Mouse (Mus musculus): ENCODE measurements around the gene Lama2. TPM values are rescaled to one million over a fixed set of nuclear protein-coding genes. Genes with fewer than 3 reads are reported as not detected.

Lama2 gene
- under 1 TPM in 1 of 2 experiments, not detected in 1; 0.13 TPM for polyA plus RNA-seq (2017; shearing (Covaris generic))

DNA sequence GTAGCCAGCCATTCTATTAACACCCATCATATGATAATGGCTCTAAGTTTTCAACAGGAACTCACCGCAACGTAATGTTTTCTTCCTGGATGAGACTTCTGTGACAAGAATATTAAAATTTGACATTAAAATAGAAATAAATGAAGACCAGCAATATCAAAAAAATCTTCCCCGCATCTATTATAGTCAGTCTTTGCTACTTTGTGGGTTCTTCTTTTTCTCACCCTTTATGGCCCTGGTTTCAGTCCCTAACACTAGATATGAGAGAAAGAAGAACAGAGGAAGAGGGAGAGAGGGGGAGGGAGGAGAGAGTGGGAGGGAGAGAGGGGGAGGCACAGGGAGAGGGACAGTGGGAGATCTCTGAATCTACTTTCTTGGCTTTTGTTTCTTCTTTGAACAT is at the start of gene Lama2:
TSS of gene Lama2 (minus strand) at position 101 of the 400 bp plus-strand sequence.
- no peak for ATAC-seq

DNA sequence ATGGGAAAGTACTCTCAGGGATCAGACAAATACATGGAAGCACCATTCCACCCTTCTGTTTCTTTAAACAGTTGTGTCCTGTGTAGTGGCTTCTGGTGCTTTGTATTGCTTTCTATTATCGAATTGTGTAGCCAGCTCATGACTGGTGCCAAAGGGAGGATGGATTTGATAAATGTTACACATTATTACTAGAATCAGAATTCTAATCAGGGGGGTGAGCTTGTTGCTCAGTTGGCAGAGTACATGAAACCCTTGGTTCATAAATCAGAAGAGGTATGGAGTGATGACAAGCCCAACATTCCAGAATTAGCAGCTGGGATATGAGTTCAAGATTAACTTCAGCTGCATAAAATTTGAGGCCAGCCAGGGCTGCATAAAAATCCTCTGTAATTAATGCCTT is 44.8 kb upstream of the Lama2 start:
- ATAC-seq = no peak

DNA sequence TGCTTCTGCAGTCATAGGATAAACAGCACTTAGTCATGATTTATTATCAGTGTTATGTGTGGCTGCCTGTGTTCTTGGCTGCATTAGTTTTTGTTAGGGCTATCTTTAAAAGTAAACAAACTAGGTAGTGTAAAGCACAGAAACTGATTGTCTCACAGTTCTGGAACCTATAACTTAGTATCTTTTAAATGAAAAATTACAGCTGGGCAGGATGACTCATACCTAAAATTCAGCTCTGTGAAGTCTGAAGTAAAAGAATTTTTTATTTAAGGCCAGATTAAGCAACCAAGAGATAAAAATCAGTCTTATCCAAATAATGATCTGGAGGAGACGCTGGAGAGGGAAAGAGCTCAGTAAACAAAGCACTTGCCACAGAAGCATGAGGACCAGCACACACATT is 43.8 kb upstream of the Lama2 start:
- no peak for ATAC-seq

DNA sequence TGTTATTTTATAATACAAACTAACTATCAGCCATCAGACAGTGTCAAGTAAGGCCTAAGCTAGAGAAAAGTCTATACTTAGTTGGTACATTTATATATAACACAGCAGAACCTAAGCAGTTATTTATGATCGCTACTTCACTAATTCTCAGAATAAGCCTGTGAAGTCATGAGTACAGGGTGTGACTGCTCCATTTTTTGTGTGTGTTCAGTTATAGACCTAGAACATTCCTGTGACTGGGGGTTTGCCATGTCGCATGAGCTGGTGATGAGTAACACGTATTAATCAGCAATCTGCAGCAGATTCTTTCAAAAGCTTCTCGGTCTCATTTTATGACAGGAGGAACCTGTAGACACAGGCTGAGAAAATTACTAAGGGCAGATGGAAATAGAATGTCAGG is 34.6 kb upstream of the Lama2 start:
- ATAC-seq = no peak

DNA sequence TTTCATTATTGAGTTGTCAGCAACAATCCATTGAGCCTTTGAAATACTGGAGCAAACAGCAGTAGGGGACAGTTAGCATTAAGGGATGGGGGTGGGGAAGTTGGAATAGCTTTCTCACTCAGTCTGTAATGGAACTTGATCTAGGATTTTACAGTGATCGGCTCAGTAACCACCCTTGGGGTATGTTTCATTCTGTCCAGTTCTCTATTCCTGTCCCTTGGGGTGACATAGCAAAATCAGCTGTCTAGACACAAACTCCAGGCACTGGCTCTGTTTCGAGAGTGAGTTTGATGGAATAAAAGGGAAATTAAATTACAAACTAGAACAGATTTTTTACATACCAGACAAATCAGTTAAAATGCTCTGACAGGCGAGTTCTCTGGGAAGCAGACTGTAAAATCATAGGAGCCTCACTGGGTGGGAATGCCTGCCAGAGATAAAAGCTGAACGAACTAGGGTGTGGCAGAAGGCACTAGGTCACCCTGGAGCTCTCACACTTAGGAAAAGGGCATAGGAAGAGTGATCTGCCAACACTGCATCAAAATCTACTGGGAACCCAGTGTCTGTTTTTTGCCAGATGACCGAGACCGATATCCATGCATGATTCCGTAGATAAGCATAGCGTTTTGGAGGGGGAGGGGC is 33.3 kb upstream of the Lama2 start:
- ATAC-seq = no peak

DNA sequence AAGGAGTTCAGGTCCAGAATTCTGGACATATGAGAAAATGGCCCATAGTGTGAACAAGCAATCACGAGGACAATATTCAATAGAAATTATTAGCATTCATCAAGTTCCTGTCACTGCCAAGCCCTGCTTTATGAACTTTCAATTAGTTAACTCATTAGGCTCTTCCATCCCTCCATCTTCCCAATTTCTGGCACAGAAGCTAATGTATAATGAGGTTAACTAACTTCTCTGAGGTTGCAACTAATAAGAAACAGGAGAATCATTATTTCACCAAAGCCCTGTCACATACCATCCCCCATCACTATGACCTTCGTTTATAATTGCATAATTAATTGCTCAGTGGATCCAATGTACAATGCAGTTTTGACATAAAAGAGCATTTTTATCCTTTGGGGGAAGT is 16.2 kb upstream of the Lama2 start:
- ATAC-seq = no peak

DNA sequence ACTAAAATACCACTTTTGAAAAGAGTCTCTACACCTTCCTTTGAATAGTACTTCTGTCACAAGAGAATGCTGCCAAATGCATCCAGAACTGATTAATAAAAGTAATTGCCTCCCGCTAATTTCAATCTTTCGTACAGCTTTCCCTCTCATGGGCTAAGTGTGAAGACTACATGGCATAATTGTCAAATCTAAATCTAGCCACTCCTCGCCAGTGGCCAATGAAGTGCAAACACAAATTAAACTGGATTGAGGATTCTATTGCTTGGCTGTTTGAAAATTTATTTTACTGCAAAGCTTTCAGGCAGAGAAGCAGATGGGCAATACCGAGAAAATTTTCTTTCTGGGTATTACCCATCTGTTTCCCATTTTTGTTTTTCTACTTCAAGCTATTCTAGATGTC is 11.4 kb upstream of the Lama2 start:
- no peak for ATAC-seq

DNA sequence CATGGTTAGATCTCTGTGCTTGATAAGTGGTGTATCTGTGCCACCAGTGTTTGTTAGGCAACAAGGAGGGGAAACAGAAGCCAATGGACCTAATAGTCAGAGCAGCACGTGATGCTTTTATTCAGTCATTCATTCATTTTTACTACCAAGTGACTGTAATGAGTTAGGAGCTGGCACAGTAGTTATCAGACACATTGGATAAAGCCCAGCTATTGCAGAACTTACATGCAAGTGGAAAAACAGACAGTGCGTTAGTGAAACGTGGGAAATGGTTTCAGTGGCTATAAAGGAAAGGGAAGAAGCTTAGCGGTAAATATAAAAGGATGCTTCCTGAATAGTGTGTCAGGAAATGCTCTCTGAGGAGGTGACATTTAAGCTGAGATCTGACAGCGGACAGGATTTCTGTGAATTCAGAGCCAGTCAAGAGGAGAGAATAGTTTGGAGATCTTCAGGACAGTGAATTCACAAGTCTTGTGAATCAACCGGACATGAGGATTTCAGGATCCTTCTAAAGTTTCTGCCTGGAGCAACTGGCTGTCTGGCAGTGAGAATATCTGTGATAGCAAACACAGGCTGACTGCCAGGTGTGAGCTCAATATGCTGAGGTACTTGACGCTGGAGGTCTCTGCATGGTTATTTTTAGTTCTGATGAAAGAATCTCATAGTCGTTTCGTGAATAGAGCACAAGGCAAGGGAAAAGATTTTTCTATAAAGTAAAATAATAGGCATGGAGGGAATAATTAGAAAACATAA is 2.3 kb upstream of the Lama2 start:
- no peak for ATAC-seq

DNA sequence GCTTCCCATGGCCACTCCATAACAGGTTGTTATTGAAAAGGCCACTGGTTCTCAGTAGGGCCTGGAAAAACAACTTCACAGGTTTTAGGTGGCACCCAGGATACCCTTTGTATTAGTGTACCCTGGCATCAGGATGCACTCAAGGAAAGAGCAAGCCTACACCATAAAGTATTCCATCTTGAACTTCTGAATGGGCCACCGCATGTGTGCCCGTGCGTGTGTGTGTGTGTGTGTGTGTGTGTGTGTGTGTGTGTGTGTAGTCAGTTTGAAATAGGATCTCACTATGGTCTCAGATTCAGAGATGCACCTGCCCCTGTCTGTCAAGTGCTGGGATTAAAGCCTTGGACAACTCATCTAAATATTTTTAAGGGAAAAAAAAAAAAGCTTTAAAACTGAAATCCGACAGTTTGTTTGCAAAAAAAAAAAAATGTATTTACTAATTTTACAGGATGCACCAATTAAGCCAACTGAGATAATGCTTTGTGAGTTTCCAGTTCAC is 2.0 kb downstream of the Lama2 start:
- no peak for ATAC-seq

DNA sequence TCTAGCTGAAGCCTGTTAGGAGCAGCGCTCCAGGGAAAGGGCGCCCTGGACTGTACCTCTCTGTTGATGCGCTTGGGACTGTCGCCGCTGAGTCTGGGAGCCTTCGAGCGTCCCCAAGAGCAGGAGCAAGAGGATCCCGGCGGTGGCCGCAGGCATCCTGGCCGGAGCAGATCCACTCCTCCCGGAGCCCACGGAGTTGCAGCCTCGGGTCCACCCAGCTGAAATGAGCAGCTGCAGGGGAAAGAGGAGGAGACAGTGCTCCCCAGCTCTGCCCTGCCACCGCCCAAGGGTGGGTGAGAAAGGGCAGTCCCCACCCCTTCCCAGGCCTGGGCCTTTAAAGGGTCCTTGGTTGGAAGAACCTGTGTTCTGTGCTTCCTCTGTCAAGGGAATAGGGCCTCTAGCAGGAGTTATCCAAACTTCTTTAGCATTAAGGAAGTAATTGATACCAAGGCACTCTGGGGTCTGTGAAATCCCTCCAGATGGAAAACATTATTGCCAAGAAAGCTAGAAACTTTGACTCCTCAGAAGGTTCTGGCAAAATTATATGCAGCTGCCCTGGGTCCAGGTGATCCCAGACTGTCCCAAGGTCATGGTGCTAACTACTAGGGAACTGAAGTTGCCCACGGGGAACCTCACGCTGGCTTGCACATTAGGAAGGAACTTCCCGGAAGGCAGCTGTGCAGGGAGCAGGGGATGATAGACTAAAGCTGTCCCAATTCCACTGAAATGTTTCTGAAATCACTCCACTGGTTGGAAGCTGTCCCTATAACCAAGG is 2.7 kb downstream of the Lama2 start:
- no peak for ATAC-seq

DNA sequence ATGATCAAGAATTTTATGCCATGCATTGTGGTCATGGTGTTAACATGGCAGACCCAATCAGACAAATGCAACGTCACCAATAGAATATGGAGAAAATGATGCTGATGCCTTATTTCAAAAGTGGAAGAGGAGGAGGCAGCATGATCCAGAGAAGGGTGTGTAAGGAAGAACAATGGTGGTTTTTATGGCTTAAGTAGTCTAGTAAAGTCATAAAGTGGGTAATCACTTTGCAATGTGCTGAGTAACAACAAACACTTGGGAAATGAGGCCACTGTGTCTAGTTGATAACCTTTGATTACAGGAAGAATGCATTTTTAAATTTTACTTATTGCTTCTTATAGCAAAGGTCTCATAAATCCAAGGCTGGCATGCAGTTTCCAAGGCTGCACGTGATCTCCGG is 23.9 kb downstream of the Lama2 start:
- ATAC-seq = no peak

DNA sequence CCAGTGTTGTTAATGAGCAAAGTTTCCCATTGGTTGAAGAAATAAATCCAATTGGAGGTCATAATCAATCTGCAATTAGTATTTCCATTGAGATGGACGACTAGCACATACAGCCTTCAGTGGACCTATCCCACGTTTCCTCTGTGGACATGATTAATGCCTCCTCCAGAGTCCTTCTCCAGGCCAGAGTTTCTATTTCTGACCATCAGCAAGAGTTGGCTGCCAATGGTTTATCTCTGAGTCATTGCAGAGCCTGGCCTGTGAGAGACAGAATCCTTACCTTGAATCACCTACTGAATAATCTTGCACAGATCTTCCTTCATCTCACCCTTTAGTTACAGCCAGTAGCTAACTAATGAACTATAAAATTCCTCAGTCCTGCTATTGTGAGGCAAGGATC is 86.3 kb downstream of the Lama2 start:
- no peak for ATAC-seq

DNA sequence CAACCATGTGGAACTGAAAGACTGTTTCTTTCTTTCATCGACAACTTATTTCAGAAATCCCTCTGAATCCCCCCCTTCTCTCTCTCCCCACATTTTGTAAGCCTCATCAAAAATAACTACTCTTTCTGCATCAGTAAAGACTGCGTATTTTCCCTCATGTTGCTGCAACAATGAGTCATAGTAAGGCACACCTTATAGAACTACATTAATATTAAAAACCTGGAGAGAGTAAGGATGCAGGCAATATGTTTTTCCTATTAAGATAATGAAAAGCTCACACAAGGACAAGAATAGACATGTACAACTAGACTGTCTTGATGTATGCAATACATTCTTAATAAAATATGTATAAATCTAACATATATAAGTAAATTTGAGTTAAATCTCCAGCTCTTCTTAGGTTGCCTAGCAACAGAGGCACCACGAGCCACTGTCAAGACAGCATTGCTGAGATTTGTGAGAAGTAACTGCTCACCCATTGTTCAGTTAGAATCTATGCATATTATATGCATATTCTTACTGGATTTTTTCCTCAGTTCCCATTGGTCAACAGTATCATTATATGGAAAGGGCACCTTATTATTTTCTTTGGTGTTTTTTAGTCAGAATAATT is 110.6 kb downstream of the Lama2 start:
- no peak for ATAC-seq

DNA sequence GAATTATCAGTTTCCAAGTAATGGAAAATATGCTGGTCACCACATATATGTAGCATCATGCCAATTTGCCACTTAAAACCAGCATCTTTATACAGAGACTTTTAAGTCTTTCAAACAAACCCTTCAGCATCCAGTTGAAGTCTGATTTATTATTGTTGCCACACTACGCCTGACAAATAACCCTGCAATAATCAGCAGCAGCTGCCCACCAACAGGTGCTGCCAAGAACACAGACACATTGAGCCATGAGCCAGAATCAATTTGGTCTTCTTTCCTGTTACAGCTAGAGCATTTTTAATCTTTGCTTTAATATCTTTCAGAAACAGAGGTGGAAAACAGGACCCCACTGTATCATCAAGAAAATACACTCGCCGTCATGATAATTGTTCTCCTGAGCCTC is 118.7 kb downstream of the Lama2 start:
- ATAC-seq = no peak

DNA sequence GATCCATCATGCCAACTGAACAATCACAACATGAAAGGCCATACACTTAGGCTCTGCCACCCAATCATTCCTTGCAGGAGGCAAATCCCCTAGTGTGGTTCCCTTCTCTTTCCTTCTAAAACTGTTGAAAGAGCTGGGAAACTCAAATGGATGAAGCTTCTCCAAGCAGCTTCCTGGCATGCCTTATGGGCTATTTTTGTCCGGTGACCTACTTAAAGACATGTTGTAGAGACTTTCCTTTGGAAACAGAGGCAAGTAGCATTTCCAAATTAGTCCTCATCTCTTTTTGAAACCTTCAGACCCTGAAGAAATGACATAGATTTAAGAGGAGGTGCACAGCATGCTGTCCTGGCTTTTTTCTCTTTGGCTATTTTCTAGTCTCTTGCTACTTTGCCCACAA is 131.1 kb downstream of the Lama2 start:
- ATAC-seq = no peak

DNA sequence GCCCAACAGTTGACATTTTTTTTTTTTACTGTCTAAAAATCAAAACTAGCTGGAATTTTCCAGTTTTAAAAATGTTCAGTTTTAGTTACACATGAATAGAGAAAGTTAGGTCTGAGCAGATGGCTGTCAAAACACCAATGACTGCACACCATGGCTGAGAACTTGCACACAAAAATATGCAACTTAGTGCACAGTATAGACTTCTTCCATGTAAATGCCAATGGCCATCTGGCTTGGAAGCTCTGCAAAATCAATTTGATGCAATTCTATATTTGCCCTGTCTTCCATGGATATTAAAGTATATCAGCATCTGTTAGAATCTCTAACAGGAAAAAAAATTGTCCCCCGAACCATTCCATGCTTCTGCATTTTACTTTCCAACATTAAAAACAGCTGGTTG is 135.5 kb downstream of the Lama2 start:
- ATAC-seq = no peak

DNA sequence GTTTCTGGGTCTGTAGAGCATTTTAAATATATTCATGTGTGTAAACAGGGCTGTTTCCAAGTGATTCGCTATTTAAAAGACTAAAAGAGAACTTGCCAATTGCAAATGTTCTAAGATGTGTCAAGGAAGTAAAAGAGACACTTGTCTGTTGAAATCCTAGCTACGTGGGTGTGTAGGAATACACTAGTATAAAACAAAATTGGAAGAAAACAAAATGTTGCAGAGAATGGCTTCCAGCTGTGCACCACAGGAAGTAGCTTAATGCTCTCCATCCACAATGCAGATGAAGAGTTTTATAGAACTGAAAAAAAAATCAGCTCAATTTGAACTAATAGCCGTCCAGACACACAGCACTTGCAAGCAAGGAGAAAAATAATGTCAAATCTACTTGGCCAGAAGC is 144.0 kb downstream of the Lama2 start:
- no peak for ATAC-seq

DNA sequence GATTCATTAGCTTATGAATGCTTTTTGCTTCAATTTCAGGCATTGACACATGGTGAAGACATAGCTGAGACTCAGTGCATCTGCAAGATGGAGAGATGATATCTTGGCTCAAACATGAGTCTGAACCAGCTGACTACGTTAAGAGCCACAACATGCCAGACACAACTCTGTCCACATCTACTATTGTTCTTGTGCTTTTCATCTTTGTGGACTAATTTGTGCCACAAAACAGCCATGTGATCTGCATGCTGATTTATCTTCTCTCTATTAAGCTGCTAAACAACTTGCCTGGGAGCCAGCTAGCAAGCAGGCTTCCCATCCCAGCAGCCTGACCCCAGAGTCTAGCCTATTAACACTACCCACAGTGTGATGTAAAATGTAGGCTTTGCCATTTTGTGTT is 151.3 kb downstream of the Lama2 start:
- ATAC-seq = no peak

DNA sequence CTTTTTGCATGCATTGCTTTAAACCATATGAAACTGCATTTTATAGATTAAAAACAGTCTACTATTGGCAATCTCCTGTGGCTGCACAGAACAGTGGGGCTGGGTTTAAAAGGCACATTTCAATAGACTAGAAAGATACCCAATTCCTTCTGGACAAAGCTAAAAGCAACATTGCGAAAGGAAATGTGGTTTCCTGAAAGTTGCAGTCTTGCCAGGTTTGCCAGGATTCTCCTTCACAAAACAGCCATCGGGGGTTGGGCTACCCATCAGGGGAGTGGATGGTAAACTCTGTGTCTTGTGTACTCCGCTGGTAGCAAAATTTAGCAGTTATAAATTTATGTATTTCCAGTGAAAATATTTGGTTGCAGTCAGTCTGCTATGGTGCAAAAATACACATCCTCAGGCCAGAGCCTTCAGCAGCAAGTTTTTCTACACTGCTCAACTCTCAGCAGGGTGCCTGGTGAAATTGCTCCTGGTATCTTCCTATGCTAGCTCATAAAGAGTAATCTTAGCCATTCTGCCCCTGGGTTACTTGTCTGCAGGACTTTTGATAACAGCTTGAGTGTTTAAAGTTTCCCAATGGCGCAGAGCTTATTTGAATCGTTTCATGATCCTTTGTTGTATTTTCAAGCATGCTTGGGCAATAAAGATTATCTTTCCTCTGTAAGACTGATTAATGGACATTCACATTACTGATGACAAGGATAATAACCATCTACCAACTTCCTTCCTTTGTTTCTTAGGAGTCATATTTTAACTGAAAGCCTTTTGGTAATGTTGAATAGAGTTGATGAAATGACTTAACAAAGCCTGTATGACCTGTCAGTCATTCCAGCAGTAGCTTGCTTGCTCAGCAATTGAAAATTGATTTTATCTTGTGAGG is 205.7 kb downstream of the Lama2 start:
- no peak for ATAC-seq

DNA sequence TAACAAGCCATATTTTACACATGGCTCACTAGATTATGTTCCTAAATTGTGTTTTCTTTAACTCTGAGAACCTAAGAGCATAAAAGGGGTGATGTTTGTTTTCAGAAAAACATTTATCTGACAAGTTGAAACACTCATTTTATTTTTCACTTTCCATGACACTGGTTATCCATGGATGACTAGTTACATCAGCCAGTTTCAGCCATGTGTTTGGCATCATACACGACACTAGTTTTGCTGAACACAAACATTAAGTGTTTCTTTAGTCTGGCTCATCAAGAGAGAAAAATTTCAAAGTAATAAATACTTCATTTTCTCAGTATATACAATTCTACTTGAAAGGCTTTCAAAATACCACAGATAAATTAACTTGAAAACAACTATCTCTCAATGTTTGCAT is 228.8 kb downstream of the Lama2 start:
- no peak for ATAC-seq

DNA sequence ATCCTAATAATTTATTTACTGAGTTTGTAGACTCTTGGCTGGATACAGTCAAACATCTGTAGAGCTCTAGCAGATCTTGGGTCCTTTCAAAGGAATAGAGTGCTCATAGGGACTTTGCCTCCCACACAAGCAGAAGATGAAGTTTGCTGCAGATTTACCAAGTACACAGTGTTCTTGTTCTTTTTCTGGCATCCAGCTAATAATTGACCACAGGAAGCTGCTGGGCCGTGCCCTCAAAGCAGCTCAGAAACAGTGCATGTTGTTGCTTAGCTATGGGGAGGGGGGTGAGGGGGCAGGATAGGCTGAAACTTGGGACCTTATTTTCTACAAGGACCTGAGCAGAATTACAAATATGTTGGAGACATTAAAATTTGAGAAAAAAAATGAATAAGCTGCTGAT is 232.0 kb downstream of the Lama2 start:
- no peak for ATAC-seq

DNA sequence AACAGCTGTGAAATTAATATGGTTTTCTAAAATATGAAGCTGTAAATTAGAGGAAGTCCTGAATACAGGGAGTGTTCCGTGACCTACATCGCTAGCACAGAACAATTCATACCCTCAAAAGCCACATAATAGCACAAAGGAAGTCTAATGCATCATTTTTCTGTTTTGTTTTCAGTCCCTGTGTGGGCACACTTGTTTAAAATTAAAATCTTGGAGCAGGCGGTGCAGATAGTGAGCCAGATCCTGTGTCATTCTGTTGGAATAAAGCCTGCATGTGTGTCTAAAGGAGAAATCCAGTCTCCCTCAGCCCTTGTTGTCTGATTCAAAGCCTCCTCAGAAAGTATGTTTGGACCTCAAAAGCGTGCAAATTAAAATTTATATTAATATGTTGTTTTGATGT is 234.9 kb downstream of the Lama2 start:
- ATAC-seq = no peak

Measured in CD4-positive, CD25-positive, alpha-beta regulatory T cell, adult 4 months (primary cell).